Mouse (Mus musculus) CH12.LX (cell line): ENCODE data around the gene Cenpp. TPM values are rescaled to one million over a fixed set of nuclear protein-coding genes. Genes with fewer than 3 reads are reported as not detected.

Experiments used
- BHLHE40 ChIP-seq: IDR thresholded peaks from 2 replicates; pipeline ENCODE4 v1.6.1; 2011; ENCODE audit warnings: mild to moderate bottlenecking, low read depth, low read length, improper control_type of control experiment
- ELF1 ChIP-seq: IDR thresholded peaks from 2 replicates; pipeline ENCODE4 v1.6.1; 2014; ENCODE audit warnings: low read depth, mild to moderate bottlenecking, inconsistent platforms, low read length, improper control_type of control experiment
- HCFC1 ChIP-seq: IDR thresholded peaks from 2 replicates; pipeline ENCODE4 v1.6.1; 2012; ENCODE audit warnings: low read depth, mild to moderate bottlenecking, inconsistent platforms, low read length, improper control_type of control experiment
- JUN ChIP-seq: IDR thresholded peaks from 2 replicates; pipeline ENCODE4 v1.6.1; 2011; ENCODE audit warnings: low read depth, mild to moderate bottlenecking, low read length, improper control_type of control experiment, moderate library complexity; ENCODE audit not compliant: insufficient read depth
- KAT2A ChIP-seq: IDR thresholded peaks from 2 replicates; pipeline ENCODE4 v1.6.1; 2012; ENCODE audit warnings: low read length, improper control_type of control experiment, inconsistent platforms; ENCODE audit not compliant: insufficient replicate concordance
- MAFK ChIP-seq: IDR thresholded peaks from 2 replicates; pipeline ENCODE4 v1.6.1; 2011; ENCODE audit warnings: low read length, improper control_type of control experiment; ENCODE audit not compliant: insufficient replicate concordance
- MEF2A ChIP-seq: IDR thresholded peaks from 2 replicates; pipeline ENCODE4 v1.6.1; 2014; ENCODE audit warnings: low read depth, mild to moderate bottlenecking, inconsistent platforms, low read length, improper control_type of control experiment, borderline replicate concordance
- MXI1 ChIP-seq: IDR thresholded peaks from 2 replicates; pipeline ENCODE4 v1.6.1; 2011; ENCODE audit warnings: mild to moderate bottlenecking, low read depth, low read length, improper control_type of control experiment
- MYC ChIP-seq: IDR thresholded peaks from 2 replicates; pipeline ENCODE4 v1.6.1; 2011; ENCODE audit warnings: low read depth, mild to moderate bottlenecking, improper control_type of control experiment, low read length
- POLR2A ChIP-seq: IDR thresholded peaks from 2 replicates; pipeline ENCODE4 v1.6.1; 2011; ENCODE audit warnings: low read depth, mild to moderate bottlenecking, improper control_type of control experiment, low read length
- POLR2AphosphoS2 ChIP-seq: IDR thresholded peaks from 2 replicates; pipeline ENCODE4 v1.6.1; 2011; ENCODE audit warnings: low read depth, low read length, improper control_type of control experiment
- RCOR1 ChIP-seq: conservative IDR thresholded peaks from 2 replicates; pipeline ENCODE4 v1.6.1; 2012; ENCODE audit warnings: low read depth, mild to moderate bottlenecking, inconsistent platforms, low read length, improper control_type of control experiment
- SIN3A ChIP-seq: IDR thresholded peaks from 2 replicates; pipeline ENCODE4 v1.6.1; 2012; ENCODE audit warnings: low read length, improper control_type of control experiment, inconsistent platforms
- TBP ChIP-seq: conservative IDR thresholded peaks from 2 replicates; pipeline ENCODE4 v1.6.1; 2011; ENCODE audit warnings: low read depth, low read length, improper control_type of control experiment
- UBTF ChIP-seq: IDR thresholded peaks from 2 replicates; pipeline ENCODE4 v1.6.1; 2012; ENCODE audit warnings: low read depth, mild to moderate bottlenecking, inconsistent platforms, low read length, improper control_type of control experiment, moderate library complexity
- ZKSCAN1 ChIP-seq: IDR thresholded peaks from 2 replicates; pipeline ENCODE4 v1.6.1; 2012; ENCODE audit warnings: low read depth, inconsistent platforms, low read length, improper control_type of control experiment, borderline replicate concordance
- ZNF384 ChIP-seq: IDR thresholded peaks from 2 replicates; pipeline ENCODE4 v1.6.1; 2012; ENCODE audit warnings: low read depth, low read length, improper control_type of control experiment, inconsistent platforms
- polyA plus RNA-seq: library from polyadenylated mRNA; unstranded; fragments of >175 nt; gene quantifications from 2 replicates; pipeline ENCODE4 v1.2.1, GENCODE M21; 2012; ENCODE audit warnings: low read depth; ENCODE audit not compliant: insufficient read length
- total RNA-seq, 2 experiments: library from RNA; depleted of rRNA; stranded (reverse); fragments of 300-350 nt in 1 of 2; fragments of >200 nt in 1 of 2; gene quantifications; 2 replicates each; pipeline ENCODE4 v1.2.3; 2012 to 2014

Cenpp gene
- total and polyA plus RNA-seq, 3 experiments = 11.2 to 35.3 (median 11.8) TPM

DNA sequence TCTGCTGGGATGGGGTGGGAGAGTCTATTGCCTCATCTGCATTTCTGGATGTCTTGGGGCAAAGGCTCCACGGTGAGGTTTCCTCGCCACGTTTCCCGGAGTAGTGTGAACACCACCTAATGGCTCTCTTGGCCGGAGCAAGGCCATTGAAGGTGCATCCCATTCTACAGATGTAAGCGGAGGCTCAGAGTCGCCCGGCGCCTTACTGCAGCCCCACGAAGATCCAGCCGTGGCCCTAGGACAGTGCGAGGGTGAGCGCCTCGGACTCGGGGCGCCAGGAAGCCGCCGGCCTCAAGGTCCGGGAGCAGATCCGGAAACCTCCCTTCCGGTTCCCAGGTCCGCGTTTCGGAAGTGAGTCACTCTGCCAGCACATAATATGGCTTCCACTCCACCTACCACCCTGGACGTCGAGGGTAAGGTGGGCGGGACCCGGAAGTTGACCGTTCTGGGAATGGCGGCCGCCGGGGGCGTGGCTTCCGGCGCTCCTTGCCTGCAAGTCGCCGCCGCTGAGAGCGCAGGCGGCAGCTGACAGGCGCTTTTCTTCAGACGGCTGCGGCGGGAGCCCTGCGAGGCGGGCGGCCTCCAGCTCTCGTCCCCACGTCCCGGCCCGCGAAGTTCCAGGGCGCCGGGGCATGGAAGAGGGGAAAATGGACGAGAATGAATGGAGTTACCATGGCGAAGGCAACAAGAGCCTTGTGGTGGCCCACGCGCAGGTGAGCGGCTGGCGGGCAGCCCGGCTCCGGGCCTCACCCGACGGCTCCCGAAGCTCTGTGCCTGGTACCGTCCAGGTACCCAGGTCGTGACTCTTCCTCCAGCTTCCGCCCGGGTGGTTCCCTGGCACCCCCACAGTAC, 231.6 kb downstream of the Cenpp start, which contains the start of gene Ippk (continued):
- TF ChIP-seq MEF2A (peak; percentile 43; the same call in 1 of the 2 replicates), JUN (no peak), KAT2A (peak; percentile 98; the same call in 1 of the 2 replicates), RCOR1 (no peak; the same call in 1 of the 2 replicates), HCFC1 (peak; percentile 97), SIN3A (peak; percentile 69; the same call in 1 of the 2 replicates), POLR2AphosphoS2 (peak; percentile 88; the same call in 1 of the 2 replicates), MAFK (no peak), POLR2A (peak; percentile 99), MYC (peak; percentile 87), MXI1 (peak; percentile 86), UBTF (peak; percentile 54; the same call in 1 of the 2 replicates), ELF1 (peak; percentile 97), ZNF384 (no peak), TBP (peak; percentile 80), BHLHE40 (0 out of 2 replicates have a peak, but pooled peaks have one; percentile 15), ZKSCAN1 (no peak)

Other genes with a start within 250 kb of the Cenpp start
- gene Ippk, start 231.5 kb downstream of the Cenpp start, total RNA-seq (2012; rRNA removed) = 8.7 and 11.4 TPM in 2 replicates
- gene Ippk, start 231.5 kb downstream of the Cenpp start, total RNA-seq (2014; rRNA removed) = 21.5 and 23.6 TPM in 2 replicates
- gene Ippk, start 231.5 kb downstream of the Cenpp start, polyA plus RNA-seq = 9.0 and 10.3 TPM in 2 replicates
- gene Tes3-ps, start 159.5 kb downstream of the Cenpp start, total RNA-seq (2012; rRNA removed) = 0.25 TPM in 2 replicates
- gene Tes3-ps, start 159.5 kb downstream of the Cenpp start, total RNA-seq (2014; rRNA removed) = 2.3 and 2.5 TPM in 2 replicates
- 1.6 and 1.7 TPM in 2 replicates for gene Tes3-ps, start 159.5 kb downstream of the Cenpp start, polyA plus RNA-seq
- gene Ecm2, start 148.0 kb downstream of the Cenpp start, total RNA-seq (2012; rRNA removed) = under 0.01 and 0.04 TPM in 2 replicates
- gene Ecm2, start 148.0 kb downstream of the Cenpp start, total RNA-seq (2014; rRNA removed) = not detected in 2 replicates
- 0.08 and 0.14 TPM in 2 replicates for gene Ecm2, start 148.0 kb downstream of the Cenpp start, polyA plus RNA-seq
- gene Aspn, start 108.3 kb downstream of the Cenpp start, total RNA-seq (2012; rRNA removed) = not detected in 2 replicates
- gene Aspn, start 108.3 kb downstream of the Cenpp start, total RNA-seq (2014; rRNA removed) = not detected in 2 replicates
- 0.23 and 0.27 TPM in 2 replicates for gene Aspn, start 108.3 kb downstream of the Cenpp start, polyA plus RNA-seq
- gene Omd, start 70.3 kb downstream of the Cenpp start, total RNA-seq (2012; rRNA removed) = not detected in 2 replicates
- gene Omd, start 70.3 kb downstream of the Cenpp start, total RNA-seq (2014; rRNA removed) = not detected in 2 replicates
- gene Omd, start 70.3 kb downstream of the Cenpp start, polyA plus RNA-seq = 0.25 and 0.37 TPM in 2 replicates
- not detected in 2 replicates for gene Ogn, start 44.7 kb downstream of the Cenpp start, total RNA-seq (2012; rRNA removed)
- gene Ogn, start 44.7 kb downstream of the Cenpp start, total RNA-seq (2014; rRNA removed) = not detected in 2 replicates
- not detected in 2 replicates for gene Ogn, start 44.7 kb downstream of the Cenpp start, polyA plus RNA-seq
- 14.9 and 24.0 TPM in 2 replicates for gene Nol8, start 293 bp upstream of the Cenpp start, total RNA-seq (2012; rRNA removed)
- gene Nol8, start 293 bp upstream of the Cenpp start, total RNA-seq (2014; rRNA removed) = 33.4 and 40.1 TPM in 2 replicates
- gene Nol8, start 293 bp upstream of the Cenpp start, polyA plus RNA-seq = 32.8 and 36.7 TPM in 2 replicates
- gene Iars, start 29.3 kb upstream of the Cenpp start, total RNA-seq (2012; rRNA removed) = 100 and 141 TPM in 2 replicates
- 81.6 and 88.2 TPM in 2 replicates for gene Iars, start 29.3 kb upstream of the Cenpp start, total RNA-seq (2014; rRNA removed)
- 148 and 160 TPM in 2 replicates for gene Iars, start 29.3 kb upstream of the Cenpp start, polyA plus RNA-seq
- gene Gm30302, start 146.2 kb upstream of the Cenpp start, total RNA-seq (2012; rRNA removed) = not detected in 2 replicates
- gene Gm30302, start 146.2 kb upstream of the Cenpp start, total RNA-seq (2014; rRNA removed) = not detected in 2 replicates
- gene Gm30302, start 146.2 kb upstream of the Cenpp start, polyA plus RNA-seq = not detected in 2 replicates